Mouse (Mus musculus): ENCODE data around the gene Cfi.

DNA sequence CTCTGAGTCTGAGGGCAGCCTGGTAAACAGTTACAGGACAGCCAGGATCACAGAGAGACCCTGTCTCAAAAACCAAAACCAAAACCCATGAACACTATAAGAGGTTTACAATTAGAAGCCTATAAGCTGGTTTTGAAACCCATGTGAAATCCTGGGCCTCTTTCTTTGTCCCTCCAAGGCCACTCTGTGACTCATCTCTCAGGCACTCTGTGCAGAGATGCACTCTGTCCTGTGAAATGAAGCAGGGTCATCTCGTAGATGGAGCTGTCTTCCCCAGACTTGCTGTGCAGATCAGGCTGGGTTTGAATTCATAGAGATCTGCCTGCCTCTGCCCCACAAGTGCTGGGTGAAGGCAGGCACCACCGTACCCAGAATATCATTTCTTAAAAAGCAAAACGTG, 81.7 kb downstream of the Cfi start:
- TF ChIP-seq EP300 (IDR thresholded peaks at IDR 0.05; ENCODE audit: low read depth), result no peak
- no peak for TF ChIP-seq CTCF (IDR thresholded peaks at IDR 0.05; ENCODE audit: low read depth)

All from liver, postnatal 0 days (tissue).